Mouse (Mus musculus) adrenal gland, postnatal 10 days (tissue): ENCODE data around the gene Grk5. TPM values are rescaled to one million over a fixed set of nuclear protein-coding genes. Genes with fewer than 3 reads are reported as not detected.

Experiments used
- DNase-seq: peaks from one replicate; pipeline ENCODE4 v3.0.0; 2021; ENCODE audit warnings: mixed read lengths
- total RNA-seq, 2 experiments: library from RNA; stranded (reverse); gene quantifications; 2 replicates each; pipeline ENCODE4 v1.2.3; 2021

Grk5 gene
- total RNA-seq, 2 experiments from 2014 or later = 13.1 to 14.6 TPM

- DNase-seq = no peak
Observed at GRCm38 (mm10) chr19:61064386-61064785, 174.8 kb downstream of the Grk5 start.

- DNase-seq = no peak
Observed at GRCm38 (mm10) chr19:61065011-61065410, 175.5 kb downstream of the Grk5 start.

GRCm38 (mm10) chr19:61078622-61079021 lies 189.1 kb downstream of the Grk5 start:
- DNase-seq = no peak

- DNase-seq = no peak
Observed at GRCm38 (mm10) chr19:61080251-61080749, 190.8 kb downstream of the Grk5 start.

- no peak for DNase-seq
Observed at GRCm38 (mm10) chr19:61083006-61083405, 193.5 kb downstream of the Grk5 start.

- peak; percentile 95 for DNase-seq
Observed at GRCm38 (mm10) chr19:61084149-61084940, 194.8 kb downstream of the Grk5 start.

- no peak for DNase-seq
Observed at GRCm38 (mm10) chr19:61085217-61085616, 195.7 kb downstream of the Grk5 start.

GRCm38 (mm10) chr19:61087781-61088180 lies 198.2 kb downstream of the Grk5 start:
- DNase-seq = no peak

GRCm38 (mm10) chr19:61089001-61089400 lies 199.5 kb downstream of the Grk5 start:
- no peak for DNase-seq

- no peak for DNase-seq
Observed at GRCm38 (mm10) chr19:61090541-61090940, 201.0 kb downstream of the Grk5 start.

- no peak for DNase-seq
Observed at GRCm38 (mm10) chr19:61096776-61097175, 207.2 kb downstream of the Grk5 start.

- no peak for DNase-seq
Observed at GRCm38 (mm10) chr19:61097764-61098163, 208.2 kb downstream of the Grk5 start.

GRCm38 (mm10) chr19:61110184-61110583 lies 220.6 kb downstream of the Grk5 start:
- DNase-seq = no peak

- DNase-seq = no peak
Observed at GRCm38 (mm10) chr19:61131096-61131495, 241.5 kb downstream of the Grk5 start.

- DNase-seq = no peak
Observed at GRCm38 (mm10) chr19:61138655-61139054, 249.1 kb downstream of the Grk5 start.

GRCm38 (mm10) chr19:61140342-61141206 lies 251.0 kb downstream of the Grk5 start, which contains the start of gene Zfp950:
Zfp950 (minus strand) TSS chr19:61140840.
- DNase-seq = peak; percentile 88

GRCm38 (mm10) chr19:61141299-61141698 lies 251.8 kb downstream of the Grk5 start:
- no peak for DNase-seq

Other genes starting within 250 kb of the Grk5 start
- gene Nanos1, start 133.8 kb upstream of the Grk5 start, total RNA-seq = 1 to 10 TPM; 1.2 to 1.3 TPM
- gene Eif3a, start 99.1 kb upstream of the Grk5 start, total RNA-seq = 100 to 1,000 TPM; 144 to 147 TPM
- gene Fam45a, start 78.2 kb upstream of the Grk5 start, total RNA-seq = 10 to 100 TPM; 24.5 to 29.3 TPM
- 1 to 10 TPM; 4.1 to 6.4 TPM for gene Sfxn4, start 28.3 kb upstream of the Grk5 start, total RNA-seq
- 100 to 1,000 TPM; 406 to 429 TPM for gene Prdx3, start 15.2 kb upstream of the Grk5 start, total RNA-seq